Mouse (Mus musculus): ENCODE measurements around the gene Arfip1.

Gene Arfip1

DNA sequence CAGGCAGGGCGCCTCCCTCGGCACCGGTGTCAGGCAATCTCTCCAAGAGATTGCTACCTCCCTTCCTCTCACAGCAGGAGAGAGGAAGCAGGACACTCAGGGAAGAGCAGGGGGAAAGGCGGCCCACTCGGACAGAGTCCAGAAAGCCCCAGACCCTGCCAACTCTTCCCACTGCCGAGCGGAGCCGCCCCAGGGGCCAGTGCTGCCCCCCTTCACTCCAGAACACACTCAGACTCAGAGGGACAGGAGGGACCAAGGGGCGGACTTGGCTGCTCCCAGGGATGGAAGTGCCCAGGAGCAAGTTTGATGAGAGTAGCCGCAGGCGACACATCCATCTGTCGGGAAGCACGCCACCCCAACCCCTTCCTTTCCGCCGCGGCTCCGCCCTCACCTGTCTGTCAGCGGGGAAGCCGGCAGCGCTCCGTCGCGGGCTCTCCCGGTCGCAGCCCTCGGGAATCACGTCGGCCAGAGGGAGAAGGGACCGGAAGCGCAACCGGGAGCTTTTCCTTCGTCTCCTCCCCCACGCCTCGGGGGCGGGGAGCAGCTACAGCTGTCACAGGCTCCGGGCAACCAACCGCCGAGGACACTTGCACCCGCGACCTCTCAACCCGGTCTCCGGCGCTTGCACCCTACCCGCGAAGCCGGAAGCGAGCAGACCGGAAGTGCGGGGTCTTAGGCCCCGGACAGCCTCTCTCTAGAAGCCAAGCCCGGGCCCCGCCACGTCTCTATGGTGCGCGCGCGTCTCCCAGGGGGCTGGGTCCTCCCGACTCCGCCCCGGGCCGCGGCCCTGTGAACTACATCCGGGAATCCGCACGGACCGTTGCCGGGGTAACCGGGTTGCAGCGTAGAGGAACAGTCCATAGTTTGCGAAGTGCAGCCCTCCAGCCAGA lies at the start of gene Arfip1:
Gene Arfip1 (minus strand): TSS at position 603 of the 890 bp plus-strand sequence.
- DNase-seq (ENCODE audit: low spot score), result peak; percentile 79

GRCm38 (mm10) chr3:84631586-84631985 lies 49.2 kb upstream of the Arfip1 start:
- no peak for DNase-seq (ENCODE audit: low spot score)

DNA sequence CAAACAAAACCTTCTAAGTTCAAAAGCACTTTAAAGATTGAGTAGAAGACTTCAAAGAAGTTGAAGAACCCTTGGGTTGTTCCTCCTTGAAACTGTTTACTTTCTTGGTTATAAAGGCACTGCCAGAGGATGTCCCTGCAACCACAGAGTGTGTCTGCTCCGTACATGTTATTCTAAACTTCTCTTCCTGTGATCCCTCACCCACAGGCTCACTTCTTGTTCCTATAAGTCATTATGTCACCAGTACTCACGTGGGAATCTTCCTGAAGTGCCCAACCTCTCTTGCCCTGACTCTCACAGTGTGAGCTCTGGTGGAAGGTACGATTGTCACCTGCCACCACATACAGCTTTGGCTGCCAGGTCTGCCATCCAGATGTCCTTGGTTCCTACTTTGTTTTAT lies 39.6 kb upstream of the Arfip1 start:
- no peak for DNase-seq (ENCODE audit: low spot score)

GRCm38 (mm10) chr3:84619725-84620124 lies 37.3 kb upstream of the Arfip1 start:
- DNase-seq (ENCODE audit: low spot score), result no peak

GRCm38 (mm10) chr3:84619056-84619455 lies 36.6 kb upstream of the Arfip1 start:
- DNase-seq (ENCODE audit: low spot score), result no peak

- no peak for DNase-seq (ENCODE audit: low spot score)
These were observed 36.2 kb upstream of the Arfip1 start for GRCm38 (mm10) chr3:84618627-84619026.

- DNase-seq (ENCODE audit: low spot score), result no peak
These were observed 33.4 kb upstream of the Arfip1 start for GRCm38 (mm10) chr3:84615856-84616225.

GRCm38 (mm10) chr3:84615050-84615855 lies 32.8 kb upstream of the Arfip1 start:
- no peak for DNase-seq (ENCODE audit: low spot score)

DNA sequence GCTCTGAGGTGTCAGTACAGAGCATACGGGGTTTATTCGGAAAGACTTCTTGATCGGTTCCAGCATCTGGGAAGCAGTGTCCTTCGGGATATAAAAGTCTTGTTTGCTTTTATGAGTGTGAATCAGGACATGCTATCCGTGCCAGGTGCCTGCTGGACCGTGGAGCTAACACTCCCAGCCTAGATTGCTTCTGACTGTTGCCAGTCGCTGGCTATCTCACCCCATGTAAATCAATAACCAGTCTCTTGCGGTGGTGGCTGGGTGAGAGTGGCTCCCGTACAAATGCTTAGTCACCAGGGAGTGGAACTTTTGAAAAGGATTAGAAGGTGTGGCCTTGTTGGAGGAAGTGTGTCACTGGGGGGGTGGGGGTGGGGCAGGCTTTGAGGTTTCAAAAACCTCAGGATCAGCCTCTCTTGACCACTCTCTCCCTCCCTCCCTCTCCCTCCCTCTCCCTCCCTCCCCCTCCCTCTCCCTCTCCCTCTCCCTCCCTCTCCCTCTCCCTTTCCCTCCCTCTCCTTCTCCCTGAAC lies 27.8 kb upstream of the Arfip1 start:
- no peak for DNase-seq (ENCODE audit: low spot score)

DNA sequence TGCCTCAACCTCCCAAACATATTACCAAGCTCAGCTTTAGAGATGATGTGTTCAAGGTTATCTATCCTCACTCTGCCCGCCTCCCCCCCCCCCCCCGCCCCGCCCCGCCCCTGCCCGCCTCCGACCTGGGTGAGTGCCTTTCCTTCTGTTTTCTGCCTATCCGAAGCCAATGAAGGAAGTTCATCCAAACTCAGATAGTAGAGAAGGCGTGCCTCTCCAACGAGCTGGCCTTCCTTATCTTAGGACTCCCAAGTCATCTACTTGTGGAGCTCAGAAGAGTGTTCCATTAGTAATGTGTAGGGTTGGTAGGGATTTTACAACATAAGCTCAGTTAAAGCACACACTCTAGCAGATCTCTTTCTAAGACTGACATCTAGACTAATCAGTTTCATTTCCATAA lies 20.8 kb upstream of the Arfip1 start:
- no peak for DNase-seq (ENCODE audit: low spot score)

DNA sequence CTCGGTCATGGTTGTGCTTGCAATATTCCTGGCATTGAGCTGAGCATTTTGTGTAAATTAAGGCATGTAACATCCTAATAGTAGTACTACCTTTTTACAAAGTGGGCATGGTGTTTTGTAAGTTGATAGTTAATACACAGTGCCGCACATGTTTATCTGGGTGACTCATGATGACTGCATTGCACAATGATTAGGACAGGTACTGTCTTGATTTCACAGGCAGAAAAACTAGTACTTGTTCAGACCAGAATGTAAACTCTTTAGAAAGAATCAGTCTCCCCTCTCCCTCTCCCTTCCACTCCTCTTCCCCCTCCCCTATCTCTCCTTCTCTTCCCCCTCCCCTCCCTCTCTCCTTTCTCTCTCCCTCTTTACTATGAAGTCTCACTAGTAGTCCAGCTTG lies 20.3 kb upstream of the Arfip1 start:
- no peak for DNase-seq (ENCODE audit: low spot score)

- DNase-seq (ENCODE audit: low spot score), result no peak
These were observed 19.6 kb upstream of the Arfip1 start for GRCm38 (mm10) chr3:84601870-84602495.

GRCm38 (mm10) chr3:84598756-84599155 lies 16.3 kb upstream of the Arfip1 start:
- DNase-seq (ENCODE audit: low spot score), result no peak

DNA sequence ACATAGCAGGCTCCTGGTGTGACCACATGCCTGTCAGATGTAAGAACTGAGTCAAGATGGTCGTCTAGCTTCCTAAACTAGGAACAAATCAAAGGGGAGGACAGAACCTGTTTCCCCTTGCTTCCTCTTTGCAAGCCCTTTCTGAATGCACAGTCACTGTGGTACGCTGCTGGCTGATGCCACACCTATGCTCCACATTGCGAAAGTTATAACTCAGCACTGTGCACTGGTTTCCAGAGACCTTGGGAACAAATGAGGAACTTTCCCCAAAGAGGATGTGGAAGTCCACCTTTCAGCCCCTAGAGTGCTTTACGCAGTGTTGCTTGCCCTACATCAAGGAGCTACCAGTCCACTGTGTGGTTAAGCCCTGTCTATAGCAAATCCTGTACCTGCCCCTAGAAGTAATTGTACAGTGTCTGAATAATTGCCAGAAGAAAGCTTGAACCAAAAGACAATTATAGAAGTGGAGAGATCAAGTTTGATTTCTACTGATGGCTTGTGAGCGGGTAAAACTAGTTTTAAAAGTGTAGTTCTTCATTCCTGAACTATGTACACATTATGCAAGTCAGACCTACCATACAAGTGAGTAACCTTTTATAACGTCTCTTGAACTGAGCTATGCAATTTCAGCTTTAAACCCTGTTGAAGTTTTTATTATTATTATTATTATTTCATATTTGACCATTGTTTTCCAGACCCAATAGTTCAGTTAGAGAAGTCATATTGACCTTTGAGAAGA lies 15.7 kb upstream of the Arfip1 start:
- DNase-seq (ENCODE audit: low spot score), result no peak

DNA sequence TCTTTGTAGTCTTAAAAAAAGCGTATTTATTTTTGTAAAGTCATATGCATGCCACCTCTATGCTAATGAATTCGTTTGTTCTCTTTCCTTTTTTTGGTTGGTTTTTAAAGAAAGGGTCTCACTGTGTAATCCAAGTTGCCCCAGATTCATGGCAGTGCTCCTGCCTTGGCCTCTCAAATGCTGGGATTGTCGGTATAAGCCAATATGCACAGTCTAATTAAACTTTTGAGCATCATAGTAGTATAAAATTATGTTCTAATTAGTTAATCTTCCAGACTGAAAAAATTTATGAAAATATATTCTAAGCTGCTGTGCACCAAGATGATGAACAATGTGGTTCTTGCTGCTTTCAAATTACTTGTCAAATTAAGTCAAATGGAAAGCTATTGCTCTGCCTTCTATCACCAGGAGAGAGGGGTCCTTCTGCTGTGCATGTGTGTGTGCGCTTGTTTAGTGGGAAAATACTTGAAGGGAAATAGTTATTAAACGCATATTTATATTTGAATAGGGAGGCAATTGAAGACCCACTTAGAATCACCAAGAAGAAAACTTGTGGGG lies 13.3 kb upstream of the Arfip1 start:
- DNase-seq (ENCODE audit: low spot score), result no peak

DNA sequence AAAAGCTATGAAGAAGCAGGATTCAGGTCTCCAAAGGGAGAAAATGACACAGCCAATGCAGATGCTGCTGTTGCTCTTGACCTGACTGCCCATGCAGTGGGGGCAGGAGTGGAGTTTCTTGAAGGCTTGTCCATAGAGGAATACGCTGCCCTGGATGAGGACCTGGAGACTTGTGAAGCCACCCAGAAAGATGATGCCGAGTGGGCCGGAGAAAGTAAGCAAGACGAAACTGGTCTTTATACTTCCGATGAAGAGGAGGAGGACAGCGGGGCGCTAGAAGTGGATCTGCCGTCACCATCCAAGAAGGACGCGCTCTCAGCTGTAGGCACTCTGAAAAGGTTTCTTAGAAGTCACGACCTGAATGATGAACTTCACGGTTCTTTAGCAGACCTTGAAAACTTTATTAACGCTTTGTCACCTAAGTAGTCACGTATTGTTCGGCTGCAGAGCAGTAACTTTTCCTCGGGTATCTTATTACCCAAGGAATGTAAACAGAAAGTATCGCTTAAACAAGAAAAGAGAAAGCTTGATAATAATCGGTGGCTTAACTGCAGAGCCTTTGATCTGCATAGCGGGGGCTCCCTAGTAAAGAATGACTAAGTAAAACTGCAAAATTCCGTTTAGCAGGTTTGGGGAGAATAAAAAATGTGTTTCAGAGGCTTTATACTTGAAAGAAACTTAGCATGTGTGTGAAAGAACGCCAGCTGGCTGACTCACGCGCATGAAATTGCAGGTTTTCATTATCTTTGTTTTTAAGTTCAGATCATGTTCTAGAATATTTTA lies 12.7 kb upstream of the Arfip1 start:
- DNase-seq (ENCODE audit: low spot score), result no peak

DNA sequence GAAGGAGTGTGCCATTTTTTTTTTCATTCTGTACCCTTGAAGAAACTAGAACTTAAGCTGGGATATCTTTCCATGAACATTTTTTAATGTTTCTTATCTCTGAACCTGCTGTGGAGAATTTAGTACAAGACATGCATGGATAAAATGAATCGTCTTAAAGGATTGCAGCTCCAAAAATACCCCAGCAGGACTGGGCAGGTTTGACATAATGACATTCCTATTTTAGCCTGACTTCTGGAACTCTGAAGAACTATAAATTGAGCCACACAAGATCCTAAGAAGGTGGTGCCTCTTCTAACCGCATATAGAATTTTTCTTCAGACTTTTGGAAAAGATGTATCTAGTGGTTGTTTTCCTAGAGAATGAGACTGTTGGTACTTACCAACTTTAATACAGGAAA lies 10.8 kb upstream of the Arfip1 start, which contains the start of gene Tigd4:
Gene Tigd4 (plus strand): TSS at position 301 of the 400 bp plus-strand sequence.
- no peak for DNase-seq (ENCODE audit: low spot score)

GRCm38 (mm10) chr3:84586736-84587135 lies 4.3 kb upstream of the Arfip1 start:
- DNase-seq (ENCODE audit: low spot score), result no peak

DNA sequence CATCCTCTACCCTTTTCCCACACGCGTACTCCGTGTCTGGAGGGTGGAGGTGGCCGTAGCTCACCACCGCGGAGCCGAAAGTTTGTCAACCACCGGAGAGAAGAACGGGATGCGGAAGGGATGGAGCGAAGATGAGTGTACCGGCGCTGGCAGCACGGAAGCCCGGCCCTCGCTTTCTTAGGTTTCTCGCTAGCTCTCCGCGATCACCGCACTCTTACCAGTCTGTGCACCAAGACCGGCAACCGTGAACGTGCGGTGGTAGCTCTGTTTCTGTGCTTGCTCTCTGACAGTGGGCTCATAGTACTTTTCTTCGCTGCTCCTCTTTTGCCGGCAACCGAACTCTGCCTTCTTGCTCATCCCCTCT lies 470 bp upstream of the Arfip1 start:
- DNase-seq (ENCODE audit: low spot score), result no peak

GRCm38 (mm10) chr3:84581696-84582022 lies 766 bp downstream of the Arfip1 start:
- no peak for DNase-seq (ENCODE audit: low spot score)

DNA sequence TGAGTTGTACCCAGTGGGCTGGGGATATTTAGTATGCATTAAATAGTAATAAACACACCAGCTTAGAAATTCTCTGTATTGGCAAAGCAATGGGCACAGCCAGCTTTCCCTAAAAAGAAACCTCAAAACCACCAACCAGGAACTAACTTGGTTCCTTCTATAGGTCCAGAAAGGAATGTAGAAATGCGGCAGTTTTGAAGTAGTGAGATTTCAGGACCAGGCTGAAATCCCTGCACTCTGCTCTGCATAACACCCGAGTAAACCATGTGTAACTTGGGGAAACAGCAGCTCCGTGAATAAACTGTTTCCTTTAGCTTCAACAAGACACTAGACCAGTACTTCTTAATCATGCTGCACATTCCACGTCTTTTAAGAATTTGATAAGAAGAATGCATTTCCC lies 1.7 kb downstream of the Arfip1 start:
- DNase-seq (ENCODE audit: low spot score), result no peak

Measured in spleen, adult 12 weeks (tissue).